Mouse (Mus musculus) embryonic facial prominence, embryonic 10.5 days (tissue): ENCODE measurements around the gene Myo1a. TPM values are rescaled to one million over a fixed set of nuclear protein-coding genes. Genes with fewer than 3 reads are reported as not detected.
A peak's percentile ranks its signal among the peaks of the same experiment; 100 is the strongest.
"Not testable (repeated sequence)": the region's sequence is repeated elsewhere in the genome, so short reads cannot be mapped to it uniquely, and the experiment has no call there.

ENCODE experiments used
- DNase-seq: peaks from one replicate; pipeline ENCODE4 v3.0.0-alpha.2; 2017; ENCODE audit warnings: low spot score
- H3K27ac ChIP-seq: fragments of 300-500 bp; sonication (generic); replicated peaks from 2 replicates; pipeline ENCODE4 v1.5.1; 2016; ENCODE audit warnings: mild to moderate bottlenecking
- H3K27me3 ChIP-seq: fragments of 300-500 bp; sonication (generic); replicated peaks from 2 replicates; pipeline ENCODE4 v1.6.1; 2016; ENCODE audit warnings: low read depth, mild to moderate bottlenecking; ENCODE audit not compliant: poor library complexity, severe bottlenecking
- H3K36me3 ChIP-seq: fragments of 300-500 bp; sonication (generic); replicated peaks from 2 replicates; pipeline ENCODE4 v1.6.1; 2016; ENCODE audit warnings: mild to moderate bottlenecking, moderate library complexity
- H3K4me1 ChIP-seq: fragments of 300-500 bp; sonication (generic); 2 replicates; pipeline ENCODE4 v1.6.1; 2016
- H3K4me3 ChIP-seq: fragments of 300-500 bp; sonication (generic); 2 replicates; pipeline ENCODE4 v1.5.1; 2016; ENCODE audit warnings: mild to moderate bottlenecking, moderate library complexity
- H3K9me3 ChIP-seq: fragments of 300-500 bp; sonication (generic); 2 replicates; pipeline ENCODE4 v1.6.1; 2016; ENCODE audit warnings: mild to moderate bottlenecking
- whole genome bisulfite sequencing: fragments of 180-500 bp; shearing (Covaris S2); methylation state at CpG from one replicate; pipeline ENCODE4 v1.1.7; 2016; 5-methylcytosine and 5-hydroxymethylcytosine counted together
- polyA plus RNA-seq: library from polyadenylated mRNA; unstranded; fragments of >200 nt; fragmentation: Nextera tagmentation; extraction: Ambion mirVana; gene quantifications from 2 replicates; pipeline ENCODE4 v1.2.1, GENCODE M21; 2016

Myo1a gene
- polyA plus RNA-seq, result 0.54 and 0.71 TPM in 2 replicates

DNA sequence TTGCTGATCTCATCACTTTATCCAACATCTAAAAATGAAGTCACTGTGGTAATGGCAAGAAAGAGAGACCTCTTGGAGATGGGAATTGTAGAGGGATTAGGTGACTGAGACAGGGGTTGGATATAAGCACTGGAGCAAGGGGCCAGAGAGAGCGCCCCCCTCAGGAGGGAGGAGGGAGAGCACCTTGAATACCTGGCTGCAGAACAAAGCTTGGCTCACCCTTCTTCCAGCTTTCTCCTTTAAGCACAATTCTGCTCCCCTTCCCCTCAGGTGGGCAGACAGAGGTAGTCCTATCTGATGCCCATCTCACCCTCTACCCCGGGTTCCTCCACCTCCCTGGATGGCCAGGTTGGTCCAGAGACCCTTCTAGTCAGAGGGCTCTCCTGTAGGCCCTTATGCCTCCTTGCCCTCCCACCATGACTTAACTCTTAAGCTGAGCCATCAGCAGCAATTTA, at the start of gene Myo1a:
TSS of gene Myo1a (plus strand) at position 405 of the 455 bp plus-strand sequence.
- Histone ChIP-seq H3K27ac (no peak within 1 kb of the TSS), H3K9me3 (no peaks in the 10 kb centered on the region), H3K4me1 (0 out of 2 replicates have a peak, but pooled peaks cover 5% of the 10 kb centered on the region), H3K27me3 (no peaks in the 10 kb centered on the region), H3K4me3 (no peak within 1 kb of the TSS), H3K36me3 (peaks cover 5% of the 10 kb centered on the region)
- WGBS, result 55% methylated on average over 2 of the region's 2 CpGs
- DNase-seq, result no peak

DNA sequence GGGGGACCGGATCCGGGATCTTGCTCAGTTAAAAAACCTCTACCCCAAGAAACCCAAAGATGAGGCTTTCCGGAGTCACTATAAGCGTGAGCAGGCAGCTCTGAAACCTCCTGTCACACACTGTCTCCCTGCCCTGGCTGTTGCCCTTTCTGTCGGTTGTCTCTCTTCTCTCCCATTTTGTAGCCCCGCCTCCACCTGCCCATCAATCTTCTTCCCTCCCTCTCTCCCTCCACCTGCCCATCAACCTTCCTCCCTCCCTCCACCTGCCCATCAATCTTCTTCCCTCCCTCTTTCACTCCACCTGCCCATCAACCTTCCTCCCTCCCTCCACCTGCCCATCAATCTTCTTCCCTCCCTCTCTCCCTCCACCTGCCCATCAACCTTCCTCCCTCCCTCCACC, 47.4 kb upstream of the Myo1a start:
- peaks cover 64% of the 10 kb centered on the region for H3K4me1 ChIP-seq
- WGBS, result 49% methylated on average over 6 of the region's 6 CpGs
- not testable (repeated sequence) for H3K9me3 ChIP-seq, H3K4me3 ChIP-seq, DNase-seq, H3K27ac ChIP-seq
- H3K27me3 ChIP-seq, result peaks cover 44% of the 10 kb centered on the region
- peaks cover 42% of the 10 kb centered on the region for H3K36me3 ChIP-seq

DNA sequence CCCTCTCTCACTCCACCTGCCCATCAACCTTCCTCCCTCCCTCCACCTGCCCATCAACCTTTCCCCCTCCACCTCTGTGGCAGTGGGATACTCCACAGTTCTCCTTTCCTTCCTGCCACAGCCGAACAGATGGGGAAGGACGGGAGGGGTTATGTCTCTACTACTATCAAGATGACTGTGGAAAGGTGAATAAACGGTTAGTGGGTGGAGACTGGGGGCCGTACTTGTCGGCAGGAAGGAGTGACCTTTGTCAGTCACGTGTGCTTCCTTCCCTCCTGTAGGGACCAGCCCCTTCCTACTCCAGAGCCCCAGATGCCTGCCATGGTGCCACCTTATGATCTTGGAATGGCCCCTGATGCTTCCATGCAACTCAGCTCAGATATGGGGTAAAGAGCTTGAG, 46.9 kb upstream of the Myo1a start:
- H3K36me3 ChIP-seq, result peaks cover 45% of the 10 kb centered on the region
- H3K9me3 ChIP-seq, result no peaks in the 10 kb centered on the region
- H3K27ac ChIP-seq, result no peak overlapping the region
- H3K27me3 ChIP-seq, result peaks cover 48% of the 10 kb centered on the region
- WGBS, result 17% methylated on average over 6 of the region's 6 CpGs
- peaks cover 64% of the 10 kb centered on the region for H3K4me1 ChIP-seq
- DNase-seq, result no peak
- no peak overlapping the region for H3K4me3 ChIP-seq

DNA sequence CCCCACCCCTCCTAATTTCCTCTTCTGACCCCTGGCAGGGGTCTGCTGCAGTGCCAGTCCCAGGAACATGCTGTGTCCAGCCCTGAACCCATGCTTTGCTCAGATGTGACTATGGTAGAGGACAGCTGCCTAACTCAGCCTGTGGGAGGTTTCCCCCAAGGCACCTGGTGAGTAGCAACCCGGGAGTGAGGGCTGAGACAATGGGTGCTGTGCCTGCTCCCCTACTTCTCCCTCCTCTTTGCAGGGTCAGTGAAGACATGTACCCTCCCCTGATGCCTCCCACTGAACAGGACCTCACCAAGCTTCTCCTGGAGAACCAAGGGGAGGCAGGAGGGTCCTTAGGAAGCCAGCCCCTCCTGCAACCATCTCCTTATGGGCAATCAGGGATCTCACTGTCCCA, 45.4 kb upstream of the Myo1a start:
- WGBS, result 39% methylated on average over 1 of the region's 1 CpGs
- DNase-seq, result no peak
- Histone ChIP-seq H3K27me3 (peaks cover 63% of the 10 kb centered on the region), H3K9me3 (no peaks in the 10 kb centered on the region), H3K4me3 (no peak overlapping the region), H3K36me3 (peaks cover 52% of the 10 kb centered on the region), H3K4me1 (peaks cover 72% of the 10 kb centered on the region), H3K27ac (no peak overlapping the region)

DNA sequence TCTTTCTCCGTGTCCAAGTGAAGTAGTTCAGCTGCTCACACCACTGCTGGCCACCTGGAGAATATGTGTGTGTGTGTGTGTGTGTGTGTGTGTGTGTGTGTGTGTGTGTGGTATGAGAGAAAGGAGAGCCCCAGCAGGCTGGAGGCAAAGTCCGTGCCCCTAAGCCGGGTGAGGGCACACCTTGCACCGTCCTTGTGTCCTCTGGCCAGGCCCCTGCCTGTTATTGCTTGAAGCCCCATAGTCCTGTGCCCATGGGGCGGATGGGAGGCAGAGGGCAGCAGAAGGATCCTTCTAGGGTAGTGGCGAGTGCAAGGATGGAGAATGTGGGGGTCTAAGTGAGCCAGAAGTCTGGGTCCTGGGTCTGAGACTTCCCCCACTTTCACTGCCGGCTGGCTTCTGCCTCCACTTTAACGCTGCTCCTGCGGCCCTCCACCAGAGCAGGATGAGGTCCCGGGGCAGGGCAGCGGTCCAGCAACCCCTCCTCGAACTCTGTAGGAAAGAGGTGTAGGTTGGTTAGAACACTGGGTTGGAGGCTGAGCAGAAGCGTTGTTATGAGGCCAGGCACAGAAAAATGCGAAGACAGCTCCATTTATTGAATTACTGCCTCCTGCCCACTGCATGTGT, 43.6 kb upstream of the Myo1a start:
- Histone ChIP-seq H3K4me1 (peaks cover 83% of the 10 kb centered on the region), H3K36me3 (peaks cover 54% of the 10 kb centered on the region), H3K27me3 (peaks cover 81% of the 10 kb centered on the region), H3K27ac (peak overlapping the region; percentile 69), H3K9me3 (no peaks in the 10 kb centered on the region), H3K4me3 (peak overlapping the region; percentile 46)
- 23% methylated on average over 14 of the region's 14 CpGs for WGBS
- DNase-seq, result no peak

DNA sequence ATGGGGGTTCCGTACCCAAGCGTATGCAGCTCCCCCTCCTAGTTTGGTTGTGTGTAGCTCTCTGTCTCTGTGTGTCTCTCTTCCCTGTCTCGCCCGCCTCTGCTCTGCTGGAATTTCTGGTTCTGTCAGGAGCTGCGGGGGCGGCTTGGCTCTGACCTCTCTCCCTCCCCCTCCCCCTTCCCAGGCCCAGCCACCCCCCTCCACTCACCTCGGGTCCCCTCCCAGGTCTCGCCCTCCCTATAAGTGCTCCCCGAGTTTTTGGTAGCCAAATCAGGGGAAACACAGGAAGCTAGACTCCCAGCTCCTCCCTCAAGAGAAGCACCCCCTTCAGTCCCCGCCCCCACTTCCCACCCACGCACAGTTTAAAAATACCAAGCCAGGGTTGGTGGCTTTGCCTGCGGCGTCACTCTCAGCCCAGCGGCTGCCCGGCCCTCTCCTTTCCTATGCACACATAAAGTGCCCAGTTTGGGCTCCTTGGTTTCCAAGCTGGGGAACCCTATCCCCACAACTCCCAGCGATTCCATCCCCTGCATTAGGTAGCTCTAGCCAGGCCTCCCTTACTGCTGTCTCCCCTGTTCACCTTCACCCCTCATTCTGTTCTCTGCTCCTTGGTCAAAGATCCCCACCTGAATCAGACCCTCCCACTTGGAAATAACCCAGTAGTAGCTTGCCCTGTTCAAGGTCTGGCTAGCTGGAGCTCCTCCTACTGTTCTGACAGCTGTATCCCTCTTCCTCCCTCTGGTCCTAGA, 42.9 kb upstream of the Myo1a start:
- H3K27ac ChIP-seq, result peak overlapping the region; percentile 69
- no peaks in the 10 kb centered on the region for H3K9me3 ChIP-seq
- peaks cover 87% of the 10 kb centered on the region for H3K27me3 ChIP-seq
- peak; percentile 69 for DNase-seq
- H3K4me3 ChIP-seq, result peak overlapping the region; percentile 46
- WGBS, result 8% methylated on average over 16 of the region's 16 CpGs
- peaks cover 54% of the 10 kb centered on the region for H3K36me3 ChIP-seq
- H3K4me1 ChIP-seq, result peaks cover 90% of the 10 kb centered on the region

DNA sequence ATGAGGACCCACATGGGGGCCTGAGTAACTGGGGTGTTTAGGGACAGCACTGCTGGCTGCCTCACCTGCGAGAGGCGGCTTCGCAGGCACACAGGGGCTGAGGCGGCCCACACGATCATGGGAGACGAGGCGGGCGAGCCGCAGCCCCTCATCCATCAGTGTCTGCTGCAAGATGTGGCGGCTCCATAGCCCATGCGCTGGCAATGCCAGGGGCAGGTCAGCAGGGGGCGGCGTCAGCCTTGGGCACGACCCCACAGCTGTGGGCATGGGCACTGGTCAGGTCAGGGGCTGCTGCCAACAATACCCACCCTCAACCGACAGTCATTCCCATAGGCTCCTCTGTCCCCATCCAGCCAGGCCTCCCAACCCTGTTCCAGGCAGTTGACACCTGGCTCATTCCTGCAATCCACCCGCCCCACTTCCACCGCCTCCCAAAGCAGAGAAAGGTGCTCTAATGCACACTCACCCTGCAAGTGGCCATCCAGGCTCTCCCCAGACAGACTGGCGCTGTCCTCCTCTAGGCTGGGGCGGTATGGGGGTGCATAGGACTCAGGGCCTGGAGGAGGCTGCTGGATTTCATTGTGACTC, 42.2 kb upstream of the Myo1a start:
- Histone ChIP-seq H3K9me3 (no peaks in the 10 kb centered on the region), H3K36me3 (peaks cover 54% of the 10 kb centered on the region), H3K27ac (peak overlapping the region; percentile 69), H3K27me3 (peaks cover 89% of the 10 kb centered on the region), H3K4me1 (peaks cover 94% of the 10 kb centered on the region), H3K4me3 (peak overlapping the region; percentile 46)
- WGBS, result 21% methylated on average over 19 of the region's 19 CpGs
- peak; percentile 51 for DNase-seq

DNA sequence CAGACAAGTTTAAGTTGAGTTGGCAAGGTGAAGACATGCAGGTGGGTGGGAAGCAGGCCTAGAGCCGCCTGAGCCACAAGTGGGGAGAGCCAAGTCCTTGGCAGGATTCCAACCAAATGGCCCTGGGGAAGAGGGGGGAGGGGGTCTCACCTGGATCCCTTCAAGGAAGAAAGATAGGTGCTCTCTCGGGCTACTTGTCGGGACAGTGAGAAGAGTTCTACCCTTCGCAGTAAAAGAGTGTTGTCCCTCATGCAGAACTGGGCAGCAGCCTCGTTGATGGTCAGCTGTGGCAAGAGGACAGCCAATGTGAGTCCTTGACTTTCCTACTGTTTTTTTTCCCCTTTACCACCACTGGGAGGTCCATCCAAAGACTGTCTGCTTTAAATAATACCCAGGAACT, 41.4 kb upstream of the Myo1a start:
- H3K27ac ChIP-seq, result no peak overlapping the region
- DNase-seq, result no peak
- H3K4me3 ChIP-seq, result peak overlapping the region; percentile 70; the same call in 1 of the 2 replicates
- peaks cover 54% of the 10 kb centered on the region for H3K36me3 ChIP-seq
- WGBS, result 26% methylated on average over 5 of the region's 5 CpGs
- no peaks in the 10 kb centered on the region for H3K9me3 ChIP-seq
- H3K4me1 ChIP-seq, result peaks cover 94% of the 10 kb centered on the region
- peaks cover 89% of the 10 kb centered on the region for H3K27me3 ChIP-seq

DNA sequence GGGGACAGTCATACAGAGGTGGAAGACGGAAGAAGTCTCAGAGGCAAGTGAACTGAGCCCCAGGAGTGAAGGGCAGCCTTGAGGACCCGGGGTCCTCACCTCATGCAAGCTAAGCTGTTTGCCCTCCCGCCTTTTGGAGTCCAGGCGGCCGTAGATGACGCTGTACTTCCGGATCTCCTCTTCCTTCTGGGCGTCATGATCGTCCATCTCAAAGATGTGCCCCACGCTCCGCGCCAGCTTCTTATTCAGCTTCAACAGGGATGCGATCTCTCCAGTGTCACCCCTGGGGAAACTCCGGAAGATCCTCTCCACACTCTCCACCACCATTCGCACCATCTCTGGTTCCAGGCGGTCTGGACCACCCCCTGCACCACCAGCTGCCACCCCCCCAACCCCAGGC, 40.8 kb upstream of the Myo1a start:
- Histone ChIP-seq H3K4me1 (peaks cover 98% of the 10 kb centered on the region), H3K27me3 (peaks cover 87% of the 10 kb centered on the region), H3K4me3 (peak overlapping the region; percentile 70), H3K36me3 (peaks cover 54% of the 10 kb centered on the region), H3K9me3 (no peaks in the 10 kb centered on the region), H3K27ac (no peak overlapping the region)
- DNase-seq, result no peak
- WGBS, result 23% methylated on average over 16 of the region's 16 CpGs

DNA sequence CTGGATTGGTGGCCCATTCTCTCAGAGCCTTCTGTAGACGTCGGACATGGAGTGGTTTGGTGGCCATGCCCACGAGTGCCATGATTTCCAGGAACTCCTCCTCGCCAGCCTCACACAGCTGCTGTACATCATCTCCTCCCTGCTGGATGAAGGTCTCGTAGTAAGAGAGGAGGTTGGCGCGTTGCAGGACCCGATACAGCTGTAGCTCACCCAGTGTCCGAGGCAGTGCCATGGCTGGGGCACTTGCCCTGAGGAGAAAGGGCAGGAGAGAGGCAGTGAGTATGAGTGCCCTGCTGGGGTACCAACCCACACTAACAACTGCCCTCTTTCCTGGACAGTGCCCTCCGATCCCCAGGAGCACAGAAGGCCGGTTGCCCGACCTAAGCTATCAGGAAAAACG, 40.1 kb upstream of the Myo1a start:
- Histone ChIP-seq H3K4me3 (peak overlapping the region; percentile 70), H3K36me3 (peaks cover 50% of the 10 kb centered on the region), H3K27me3 (peaks cover 81% of the 10 kb centered on the region), H3K9me3 (no peaks in the 10 kb centered on the region), H3K4me1 (peaks cover 97% of the 10 kb centered on the region), H3K27ac (no peak overlapping the region)
- WGBS, result 20% methylated on average over 13 of the region's 13 CpGs
- DNase-seq, result no peak

DNA sequence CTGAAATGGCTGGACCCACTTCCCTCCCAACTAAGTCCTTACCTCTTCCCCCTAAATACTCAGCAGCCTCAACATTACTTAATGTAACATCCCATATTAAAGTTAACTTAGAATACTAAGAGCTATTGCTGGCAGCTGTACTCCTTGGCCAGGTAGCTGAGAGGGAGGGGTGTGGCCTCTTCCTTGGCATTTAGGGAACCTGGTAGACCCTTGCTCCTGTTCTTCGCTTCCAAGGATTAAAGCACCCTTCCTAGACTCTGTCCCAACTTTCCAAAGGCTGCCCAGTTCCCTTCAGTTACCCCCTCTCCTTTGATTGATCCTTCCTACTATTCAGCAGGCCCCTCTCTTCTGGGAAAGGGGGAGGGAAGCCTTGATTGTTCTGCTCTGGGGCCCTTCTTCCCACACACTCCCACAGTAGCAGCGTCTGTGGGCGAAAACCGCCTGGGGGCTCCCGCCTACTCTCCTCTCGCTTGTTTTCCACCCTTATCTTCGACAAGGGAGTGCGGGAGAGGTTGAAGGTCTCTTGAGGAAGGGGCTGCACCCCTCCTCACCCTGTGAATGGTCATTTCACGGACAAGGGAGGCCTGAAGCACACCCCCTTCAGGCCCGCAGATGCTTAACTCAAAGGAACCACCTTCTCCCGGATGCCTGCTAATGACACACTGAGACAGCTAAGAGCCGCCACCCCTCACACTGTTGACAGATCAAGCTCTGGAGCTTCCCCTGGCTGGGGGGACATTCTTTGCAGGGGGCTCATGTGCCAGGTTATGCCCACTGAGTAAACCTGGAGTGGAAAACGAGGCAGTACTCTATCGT, 39.4 kb upstream of the Myo1a start:
- peak overlapping the region; percentile 70 for H3K4me3 ChIP-seq
- no peaks in the 10 kb centered on the region for H3K9me3 ChIP-seq
- peak overlapping the region; percentile 97 for H3K27ac ChIP-seq
- H3K27me3 ChIP-seq, result peaks cover 76% of the 10 kb centered on the region
- peaks cover 44% of the 10 kb centered on the region for H3K36me3 ChIP-seq
- WGBS, result 3% methylated on average over 14 of the region's 14 CpGs
- H3K4me1 ChIP-seq, result peaks cover 92% of the 10 kb centered on the region
- DNase-seq, result peak; percentile 57
